Mouse (Mus musculus) common myeloid progenitor, adult 5-6 weeks (primary cell): ENCODE measurements at regions not wholly inside any gene's neighbourhood (a gene's known extent, or its start where the extent isn't known, plus 50 kb on each side); places are given as distances from the start of the nearest gene placed in this dataset.

Experiments used
- ATAC-seq: replicated peaks from 2 replicates; pipeline ENCODE4 v1.8.0; 2016; ENCODE audit warnings: low read depth, mild to moderate bottlenecking, moderate TSS enrichment, inconsistent platforms; ENCODE audit not compliant: poor library complexity, severe bottlenecking

DNA sequence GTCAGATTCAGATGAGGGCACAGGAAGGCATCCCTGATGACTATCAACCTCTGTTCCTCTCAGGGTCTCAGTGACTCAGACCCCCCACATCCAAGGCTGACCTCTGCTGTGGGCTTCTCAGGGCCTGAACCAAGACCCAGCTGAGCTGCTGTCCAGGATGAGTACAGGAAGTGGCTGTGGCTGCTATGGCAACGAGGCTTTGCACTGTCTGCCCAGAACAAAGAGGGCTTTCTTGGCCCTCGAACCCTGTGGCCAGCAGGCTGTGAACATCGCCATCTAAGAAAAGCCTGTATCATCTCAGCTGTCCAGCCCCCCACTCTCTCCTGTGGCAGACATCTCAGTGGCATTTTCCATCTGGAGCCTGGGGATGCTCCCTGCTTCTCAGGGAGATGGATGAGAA is 159.5 kb downstream of the 3100002H09Rik start:
- ATAC-seq: no peak

DNA sequence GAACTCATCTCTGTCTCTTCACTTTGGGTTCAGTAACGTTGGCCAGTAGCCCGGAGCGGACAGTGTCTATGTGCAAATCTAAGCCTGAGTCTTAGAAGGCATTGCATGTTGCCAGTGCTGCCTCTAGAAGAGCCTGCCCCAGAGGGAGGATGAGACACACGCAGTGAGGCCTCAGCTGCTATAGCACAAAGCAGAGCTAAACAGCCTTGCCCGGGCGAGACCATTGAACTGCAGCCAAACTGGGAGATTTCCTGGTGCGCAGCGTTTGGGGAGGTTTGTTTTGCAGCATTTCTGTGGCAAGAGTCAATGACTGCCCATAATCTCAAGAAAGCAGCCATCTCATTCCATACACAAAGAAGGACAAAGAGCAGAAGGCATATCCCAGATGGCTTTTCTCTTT is 164.0 kb downstream of the 3100002H09Rik start:
- no peak for ATAC-seq

DNA sequence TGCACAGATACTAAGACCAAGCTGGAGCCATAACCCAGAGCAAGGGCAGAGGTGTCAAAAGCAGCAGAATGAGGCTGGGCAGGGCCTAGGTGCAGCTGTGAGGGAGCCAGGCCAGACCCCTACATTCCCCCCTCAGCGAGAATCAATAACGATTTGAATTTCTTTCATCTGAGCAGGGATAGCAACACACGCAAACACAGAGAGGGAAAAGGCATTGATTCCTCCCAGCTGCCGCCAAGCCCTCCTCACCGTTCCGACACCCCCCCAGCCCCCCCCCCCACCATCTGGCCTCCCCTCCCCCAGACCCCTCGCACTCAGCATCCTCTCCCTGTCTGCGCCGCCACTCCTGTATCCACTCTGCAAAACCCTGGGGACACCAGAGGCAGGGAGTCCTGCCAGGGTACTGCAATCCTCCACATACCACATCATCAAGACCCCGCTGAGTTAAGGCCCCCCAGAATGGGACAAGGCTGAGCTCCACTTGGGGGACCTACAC is 166.9 kb downstream of the 3100002H09Rik start:
- no peak for ATAC-seq

DNA sequence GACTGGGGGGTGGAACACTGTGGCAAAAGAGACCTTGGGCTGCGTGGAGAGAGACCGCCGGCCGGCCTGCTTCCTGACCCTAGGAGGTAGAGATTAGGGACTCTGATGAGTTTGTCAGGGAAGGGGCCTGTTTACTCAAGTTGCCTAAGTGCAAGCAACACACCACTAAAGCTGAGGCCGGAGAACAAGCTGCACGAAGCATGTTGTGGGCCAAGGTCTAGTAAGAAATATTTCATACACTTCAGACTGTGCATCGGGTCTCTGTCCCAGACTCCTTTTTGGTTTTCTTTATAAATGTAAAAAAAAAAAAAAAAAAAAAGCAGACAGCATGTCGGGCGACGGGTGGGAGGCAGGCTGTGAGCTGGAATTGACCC is 167.5 kb downstream of the 3100002H09Rik start:
- ATAC-seq: no peak

DNA sequence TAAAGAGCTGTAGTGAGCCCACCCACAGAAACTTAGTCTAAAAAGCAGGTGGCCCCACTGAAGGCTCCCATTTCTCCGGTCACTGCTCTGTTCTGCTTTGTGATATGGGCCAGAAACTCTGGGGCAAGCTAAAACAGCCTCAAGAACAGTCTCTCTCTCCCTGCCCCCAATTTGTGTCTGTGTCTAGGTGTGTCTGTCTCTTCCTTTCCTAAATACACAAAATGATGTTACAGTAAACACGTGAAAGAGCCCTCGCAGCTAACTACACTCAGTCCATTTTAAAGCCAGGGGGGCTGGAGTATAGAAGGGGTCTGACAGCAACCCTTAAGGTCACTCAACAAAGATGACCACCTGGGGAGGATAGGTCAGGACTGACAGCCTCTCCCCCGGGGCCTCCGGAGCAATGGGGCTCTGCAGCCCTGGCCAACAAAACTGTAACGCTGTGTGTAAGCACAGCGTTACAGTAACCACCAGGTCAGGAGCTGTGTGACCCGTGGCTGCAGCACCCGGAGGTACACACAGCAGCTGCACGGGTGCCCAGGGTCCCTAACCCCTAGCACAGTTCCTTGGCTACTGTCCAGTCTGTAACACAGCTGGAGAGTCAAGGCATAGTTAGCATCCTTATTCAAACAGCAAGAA is 168.0 kb downstream of the 3100002H09Rik start:
- no peak for ATAC-seq

DNA sequence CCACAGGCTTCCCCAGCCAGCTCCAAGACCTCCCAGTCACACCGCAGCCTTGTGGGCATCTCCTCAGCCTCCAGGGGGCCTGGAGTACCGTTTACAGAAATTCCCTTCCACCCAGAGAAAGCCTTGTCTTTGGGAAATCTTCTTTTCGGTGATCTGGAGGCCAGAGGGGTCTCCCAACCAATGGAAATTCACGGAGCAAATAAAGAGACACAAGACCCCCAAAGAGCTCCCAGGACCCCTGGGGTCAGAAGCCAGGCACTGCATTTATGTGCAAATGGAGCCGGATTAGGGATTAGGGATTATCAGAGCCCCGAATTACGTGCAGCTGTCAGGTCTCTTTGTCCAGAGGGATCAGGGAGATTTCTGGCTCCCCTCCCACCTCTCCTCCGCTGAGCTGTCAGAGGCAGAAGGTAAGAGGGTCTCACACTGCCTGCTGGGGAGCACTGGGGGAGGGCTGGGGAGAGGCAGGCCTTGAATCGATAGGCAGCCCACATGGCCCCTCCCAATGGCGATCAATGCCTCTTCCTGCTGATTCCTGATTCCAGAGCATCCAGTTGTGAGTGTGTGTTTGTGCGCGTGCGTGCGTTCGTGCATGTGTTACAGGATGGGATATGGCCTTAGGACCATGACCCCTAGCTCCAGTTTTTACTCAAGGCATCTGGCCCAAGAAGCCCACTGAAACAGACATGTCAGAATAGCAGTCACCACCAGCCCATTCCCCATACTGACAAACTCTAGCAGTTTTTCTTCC is 168.7 kb downstream of the 3100002H09Rik start:
- no peak for ATAC-seq

DNA sequence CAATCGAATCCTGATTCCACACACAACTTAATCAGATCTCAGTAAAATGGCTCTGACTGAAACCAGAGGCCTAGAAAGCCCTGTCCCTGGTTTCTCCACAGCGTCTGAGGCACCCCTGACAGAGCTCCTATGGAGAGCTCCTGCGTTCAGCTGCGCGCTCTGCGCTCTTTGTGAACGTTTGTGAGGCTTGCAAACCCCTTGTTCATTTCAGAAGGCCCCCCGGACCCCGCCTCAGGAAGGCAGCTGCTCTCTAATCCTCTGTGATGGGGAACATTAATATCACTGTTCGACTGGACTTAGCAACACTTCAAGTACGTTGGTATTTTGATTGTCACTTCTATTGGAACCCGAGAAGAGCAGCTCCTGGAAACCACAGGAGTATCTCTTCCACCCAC is 175.6 kb downstream of the 3100002H09Rik start:
- ATAC-seq: no peak

DNA sequence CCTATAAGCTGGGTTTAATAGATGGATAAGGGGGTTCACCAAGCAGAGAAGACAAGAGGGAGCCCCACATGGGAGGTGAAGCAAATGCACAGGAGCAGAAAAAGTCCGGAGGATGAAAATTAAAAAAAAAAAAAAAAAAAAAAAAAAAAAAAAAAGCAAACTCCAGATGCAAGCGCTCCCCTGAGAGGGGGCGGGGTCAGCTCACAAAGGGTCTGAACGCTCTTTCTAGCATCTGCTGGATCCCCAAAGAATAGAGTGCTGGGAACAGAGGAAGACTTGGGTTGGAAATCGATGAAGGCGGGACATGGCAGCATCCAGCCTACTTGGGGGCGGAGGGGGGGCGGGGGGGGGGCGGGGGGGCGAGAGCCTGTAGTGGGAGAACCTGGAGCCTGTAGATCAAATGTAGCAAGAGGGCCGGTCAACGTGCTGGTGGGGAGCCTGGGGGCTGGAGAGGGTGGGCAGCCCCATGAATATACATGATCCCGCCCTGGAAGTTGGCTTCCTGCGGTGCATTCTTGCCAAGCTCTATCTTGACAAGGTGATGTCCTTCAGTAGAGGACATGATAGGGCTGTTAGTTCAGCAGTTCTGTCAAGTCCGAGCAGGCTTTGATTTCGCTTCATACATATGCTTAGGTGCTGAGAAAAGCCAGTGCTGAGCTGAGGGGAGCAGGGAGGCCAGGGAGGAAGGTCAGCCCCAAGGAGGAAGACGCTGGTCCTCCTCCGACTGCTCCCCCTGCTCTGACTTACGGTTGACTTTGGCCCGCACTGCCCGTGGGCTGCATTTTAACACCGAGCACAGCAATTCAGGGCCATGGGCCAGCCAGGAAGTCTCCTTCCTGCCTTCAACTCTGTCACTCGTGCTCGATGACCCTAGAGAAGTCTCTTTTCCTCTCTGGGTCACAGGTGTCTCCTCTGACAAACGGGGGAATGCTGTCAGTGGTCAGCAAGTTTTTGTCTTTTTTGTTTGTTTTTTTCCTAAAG is 176.3 kb downstream of the 3100002H09Rik start:
- ATAC-seq: no peak

DNA sequence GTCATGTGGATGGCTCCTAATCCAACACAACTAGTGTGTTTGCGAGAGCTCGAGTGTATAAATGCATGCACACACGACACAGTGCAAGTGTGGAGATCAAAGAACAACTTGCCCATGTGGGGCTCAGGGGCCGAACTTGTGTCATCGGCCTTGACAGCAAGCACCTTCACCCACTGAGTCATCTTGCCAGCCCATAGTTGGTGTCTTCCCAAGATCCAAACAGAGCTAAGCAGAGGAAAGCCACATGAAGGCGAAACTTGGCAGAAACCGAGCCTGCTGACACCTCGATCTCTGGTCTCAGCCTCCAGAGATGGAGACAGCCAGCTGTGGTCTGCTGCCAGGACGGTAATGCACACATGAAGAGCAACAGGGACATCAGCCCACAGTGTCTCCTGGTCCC is 177.1 kb downstream of the 3100002H09Rik start:
- no peak for ATAC-seq

DNA sequence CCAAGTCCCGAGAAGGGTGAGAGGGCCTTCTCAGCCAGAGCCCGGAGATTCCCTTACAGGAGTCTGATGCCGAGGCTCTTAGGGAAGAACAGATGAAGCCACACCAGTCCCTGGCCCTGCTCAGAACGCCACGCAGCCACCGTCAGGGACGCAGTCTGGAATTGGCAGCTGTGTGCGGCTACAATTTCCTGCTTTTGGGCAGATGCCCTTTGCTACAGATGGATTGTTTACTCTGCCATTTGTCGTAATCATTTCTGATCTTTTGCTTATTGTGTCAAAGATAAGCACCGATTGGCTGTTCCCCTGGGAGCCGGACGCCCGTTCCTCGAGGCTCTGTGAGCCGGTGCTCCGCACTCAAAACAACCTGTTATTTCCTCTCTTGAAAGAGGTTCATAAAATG is 179.4 kb downstream of the 3100002H09Rik start:
- no peak for ATAC-seq

DNA sequence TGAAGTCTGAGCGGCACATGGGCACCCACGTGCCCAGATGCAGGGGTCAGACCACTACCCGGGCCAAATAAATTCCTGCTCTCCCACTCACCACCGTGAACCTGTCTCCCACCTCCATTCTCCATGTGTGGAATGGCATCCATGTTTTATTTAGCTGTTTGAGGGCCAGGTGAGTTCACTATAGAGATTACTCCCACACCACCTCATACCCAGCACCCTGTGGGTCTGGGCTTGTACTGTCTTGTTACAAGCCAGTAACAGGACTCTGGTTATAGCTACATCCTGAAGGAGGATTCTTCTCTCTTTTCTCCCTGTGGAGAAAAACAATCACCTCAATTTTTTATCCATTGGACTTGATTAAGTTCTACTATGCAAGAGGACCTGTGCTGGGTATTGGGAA is 181.8 kb downstream of the 3100002H09Rik start:
- ATAC-seq: no peak

DNA sequence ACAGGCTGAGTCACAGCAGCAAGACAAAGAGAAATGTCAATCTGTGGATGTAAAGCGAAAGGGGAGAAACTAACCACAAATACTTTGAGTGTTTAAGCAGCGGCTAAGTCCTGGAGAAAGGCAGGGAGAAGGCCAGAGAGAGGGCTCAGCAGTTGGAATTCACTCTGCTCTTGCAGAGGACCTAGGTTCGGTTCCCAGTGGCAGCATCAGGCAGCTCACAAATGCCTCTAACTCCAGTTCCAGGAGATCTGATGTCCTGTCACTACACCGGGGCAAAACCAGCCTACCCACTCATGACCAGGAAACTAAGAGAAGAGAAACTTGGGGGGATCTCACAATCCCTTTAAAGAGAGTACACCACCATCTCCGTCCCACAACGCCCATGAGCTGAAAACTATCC is 188.2 kb downstream of the 3100002H09Rik start:
- no peak for ATAC-seq

DNA sequence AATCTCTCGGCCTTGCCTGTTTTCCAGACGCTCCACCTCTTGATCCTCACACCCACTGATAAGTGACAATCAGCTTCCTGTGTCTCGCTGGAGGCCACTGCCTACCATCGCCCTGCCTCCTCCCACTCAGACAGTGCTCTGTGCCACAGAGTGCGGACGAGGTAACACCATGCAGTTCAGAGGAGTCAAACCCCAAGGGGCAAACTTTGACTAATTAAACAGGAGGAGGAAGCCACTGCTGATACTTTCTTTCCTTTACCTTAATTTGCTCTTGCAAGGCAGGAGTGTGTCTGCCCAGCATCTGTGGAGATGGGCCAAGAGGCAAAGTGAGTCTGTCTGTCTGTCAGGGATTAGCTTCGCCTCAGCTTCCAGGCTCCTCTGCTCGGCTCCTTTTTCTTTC is 192.2 kb downstream of the 3100002H09Rik start:
- no peak for ATAC-seq

DNA sequence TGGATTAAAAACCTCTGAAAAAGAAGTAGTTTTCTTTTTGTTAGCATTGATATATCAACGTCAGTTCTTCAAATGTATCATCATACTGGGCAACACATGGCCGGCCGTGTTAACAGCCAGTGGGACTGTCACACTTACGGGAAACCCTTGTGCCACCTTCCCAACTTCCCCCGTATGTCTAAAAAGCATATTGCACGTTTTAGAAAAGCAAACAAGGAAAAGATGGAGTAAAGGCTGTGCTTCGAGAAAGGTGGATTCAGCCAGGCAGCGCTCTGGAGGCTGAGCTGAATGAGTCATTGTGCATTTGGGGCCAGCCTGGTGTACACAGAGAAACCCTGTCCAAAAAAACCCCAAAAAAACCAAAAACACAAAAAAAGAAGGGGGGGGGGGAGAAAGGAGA is 193.4 kb downstream of the 3100002H09Rik start:
- no peak for ATAC-seq

DNA sequence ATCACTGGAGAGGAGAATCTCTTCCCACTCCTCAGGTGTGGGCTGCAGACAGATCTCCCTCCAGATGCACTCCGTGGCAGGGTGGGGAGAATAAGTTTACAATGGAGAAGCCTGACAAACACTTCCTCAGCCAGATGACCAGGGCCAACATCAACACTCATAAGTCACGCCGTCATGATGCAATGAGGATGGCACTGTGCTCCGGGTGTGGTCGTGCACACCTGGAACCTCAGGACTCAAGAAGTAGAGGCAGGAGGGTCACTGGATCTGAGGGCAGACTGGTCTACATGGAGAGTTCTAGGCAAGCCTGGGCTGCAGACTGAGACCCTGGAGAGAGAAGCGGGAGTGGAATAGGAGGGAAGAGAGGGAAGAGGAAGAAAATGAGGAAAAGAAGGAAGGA is 194.3 kb downstream of the 3100002H09Rik start:
- ATAC-seq: no peak

DNA sequence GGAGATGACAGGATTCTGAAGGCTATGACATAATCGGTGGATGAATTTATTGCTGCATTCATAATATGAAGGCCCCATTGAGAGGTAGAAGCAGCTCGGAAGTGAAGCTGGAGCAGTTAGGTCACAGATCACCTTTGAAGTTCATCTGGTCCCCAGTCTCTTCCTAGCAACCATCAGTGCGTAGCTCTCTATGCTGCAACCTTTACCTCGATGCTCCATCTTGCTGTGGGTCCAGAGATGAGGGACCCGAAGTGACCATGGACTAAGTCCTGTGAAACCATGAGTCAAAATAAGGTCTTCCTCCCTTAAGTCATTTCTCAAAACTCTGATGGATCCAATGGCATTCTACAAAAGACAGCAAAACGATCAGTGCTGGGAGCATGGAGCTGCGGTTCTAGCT is 196.2 kb downstream of the 3100002H09Rik start:
- ATAC-seq: no peak

DNA sequence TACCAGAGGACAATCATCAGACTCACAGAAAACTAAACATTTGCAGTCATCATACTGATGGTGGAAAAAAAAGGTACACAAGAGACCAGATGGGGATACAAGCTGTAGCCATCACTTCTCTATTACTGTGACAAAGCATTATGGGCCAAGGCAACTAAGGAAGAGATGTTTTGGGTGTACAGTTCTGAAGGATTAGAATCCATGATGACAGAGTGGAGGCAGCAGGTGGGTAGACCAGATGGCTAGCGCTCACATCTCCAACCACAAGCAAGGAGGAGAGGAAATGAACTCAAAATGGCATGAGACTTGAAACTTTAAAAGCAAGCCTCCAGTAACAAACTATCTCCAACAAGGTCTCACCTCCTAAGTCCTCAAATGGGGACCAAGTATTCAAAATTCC is 201.3 kb downstream of the 3100002H09Rik start:
- no peak for ATAC-seq

DNA sequence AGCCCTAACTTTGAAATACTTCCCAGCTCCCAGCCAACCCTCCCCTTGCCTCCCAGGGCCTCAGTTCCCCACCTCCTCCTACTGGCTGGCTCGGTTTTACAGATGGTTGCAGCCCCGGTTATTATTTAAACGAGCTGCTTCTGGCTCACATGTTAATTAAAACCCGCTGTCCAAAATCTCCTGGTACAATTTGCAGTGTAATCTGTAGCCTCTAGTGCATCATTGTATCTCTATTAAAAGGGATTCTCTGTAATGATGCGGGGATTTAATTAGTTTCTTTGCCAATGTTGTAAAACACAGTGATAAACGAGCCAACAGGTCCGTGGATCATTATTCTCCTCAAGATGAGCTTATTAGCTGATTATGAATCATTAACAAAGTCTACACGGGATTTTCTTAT is 208.5 kb downstream of the 3100002H09Rik start:
- ATAC-seq: no peak

DNA sequence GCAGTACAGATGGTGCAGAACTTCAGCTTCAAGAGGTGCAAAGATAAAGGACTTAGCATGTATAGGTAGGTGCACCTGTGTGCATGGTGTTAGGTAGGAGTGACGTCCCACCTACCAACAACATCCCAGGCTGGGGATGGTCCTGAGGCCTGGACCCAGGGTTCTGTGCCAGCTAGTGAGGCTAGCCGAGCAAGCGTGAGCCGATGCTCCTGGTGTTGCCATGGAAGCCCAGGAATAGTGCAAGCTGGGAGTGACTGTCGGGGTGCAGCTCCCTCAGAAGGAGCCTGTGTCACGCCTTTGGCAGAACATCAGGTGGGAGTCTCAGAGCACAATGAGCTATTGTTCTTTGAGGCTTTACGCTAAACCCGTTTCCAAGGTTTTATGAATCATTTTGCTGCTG is 209.9 kb downstream of the 3100002H09Rik start:
- ATAC-seq: no peak

DNA sequence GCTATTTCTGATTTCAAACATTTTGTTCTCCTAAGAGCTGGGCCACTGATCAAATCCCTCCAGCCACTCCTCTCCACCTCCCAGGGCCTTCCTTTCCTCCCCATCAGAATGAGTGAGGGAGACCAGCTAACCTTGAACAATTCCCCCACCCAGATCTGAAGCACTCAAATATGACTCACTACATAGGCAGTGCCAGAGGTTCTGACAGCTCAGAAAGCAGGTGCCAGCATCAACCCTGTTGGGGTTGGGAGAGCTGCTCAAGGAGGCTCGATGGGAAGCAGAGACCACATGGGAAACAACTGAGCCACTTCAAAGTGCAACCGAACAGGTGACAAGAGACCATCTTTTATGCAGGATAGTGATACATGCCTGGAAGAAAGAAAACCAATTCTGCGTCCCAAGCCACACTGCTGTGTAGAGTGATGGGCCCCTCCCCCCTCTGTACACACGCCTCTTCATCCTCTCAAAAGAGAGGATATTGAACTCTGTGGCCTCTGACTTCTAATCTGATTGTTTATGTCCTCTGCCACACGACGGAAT is 210.4 kb downstream of the 3100002H09Rik start:
- ATAC-seq: no peak
